ENCODE assay signal across 9 mouse cellular contexts in genomic region chr7:127746494-127747491, GRCm38 (mm10). TPM values are rescaled to one million over a fixed set of nuclear protein-coding genes. Genes with fewer than 3 reads are reported as not detected.
DNase-seq lines count a peak whose midpoint lies in the region; ATAC-seq and TF ChIP-seq lines count a peak whose summit lies in the region.
"Had no signal": no experiment of that assay in that cellular context is flagged by ENCODE, and none has a peak within 500 bp of the region (broad histone marks: within the 10 kb centered on the region; RNA-seq: fewer than 3 reads in every experiment).

No protein-coding gene starts in this region.

- H3ac ChIP-seq in myocyte (ENCODE audit: control insufficient read depth, insufficient read length), result peak overlapping the region; percentile 21

- ATAC-seq in heart, embryonic 12.5 days (ENCODE audit: insufficient number of reproducible peaks, low FRiP score), result peak; percentile 29

- peak overlapping the region; percentile 92 for H3K9ac ChIP-seq in heart, embryonic 12.5 days

- H3K27me3 ChIP-seq in heart, embryonic 12.5 days (replicated peaks), result peaks cover 15% of the 10 kb centered on the region; the same call in 1 of the 2 replicates
- H3K27me3 ChIP-seq in myocyte (ENCODE audit: control insufficient read depth, insufficient read depth, insufficient read length), result no peaks in the 10 kb centered on the region

- H3K4me2 ChIP-seq in heart, embryonic 12.5 days, result peak overlapping the region; percentile 98
- peak overlapping the region; percentile 61 for H3K4me2 ChIP-seq in myocyte (ENCODE audit: low read depth)

- H3K79me2 ChIP-seq in myocyte (ENCODE audit: control insufficient read depth, insufficient read depth), result no peaks in the 10 kb centered on the region

- H3K9me3 ChIP-seq in heart, embryonic 12.5 days (replicated peaks), result no peaks in the 10 kb centered on the region

- peaks cover 24% of the 10 kb centered on the region for H3K4me1 ChIP-seq in heart, embryonic 12.5 days (replicated peaks)

- WGBS in heart, embryonic 12.5 days, result under 1% methylated on average over 44 of the region's 62 CpGs

- peak; percentile 20 for DNase-seq in urinary bladder, postnatal 14 days (ENCODE audit: low spot score)
- DNase-seq in urinary bladder, adult 18-20 months (ENCODE audit: low spot score in 2 of 2), result no peak
- DNase-seq in cerebellum, adult 9-11 months, result peak; percentile 84
- peak; percentile 62 to 68 for DNase-seq in kidney, postnatal 4 days
- no peak for DNase-seq in ovary, postnatal 14 days (ENCODE audit: low spot score)
- no peak for DNase-seq in c-Kit-positive CD71-positive TER-119-positive erythroid progenitor cells, embryonic 14.5 days (ENCODE audit: low spot score)

- H3K36me3 ChIP-seq in heart, embryonic 12.5 days, result peaks cover 39% of the 10 kb centered on the region
- H3K36me3 ChIP-seq in myocyte (ENCODE audit: control insufficient read depth, insufficient read depth), result peaks cover 5% of the 10 kb centered on the region

- H3K27ac ChIP-seq in heart, embryonic 12.5 days (ENCODE audit: poor library complexity, severe bottlenecking), result peak overlapping the region; percentile 83

- peak overlapping the region; percentile 95 for H3K4me3 ChIP-seq in heart, embryonic 12.5 days
- peak overlapping the region; percentile 47 for H3K4me3 ChIP-seq in myocyte

- no peak for TF ChIP-seq POLR2A in myocyte (IDR thresholded peaks at IDR 0.05; ENCODE audit: insufficient read length, low read depth)

TF ChIP-seq in myocyte, 11 proteins besides CTCF, POLR2A, EP300 and RAD21:
- TF ChIP-seq POLR2AphosphoS2 (IDR thresholded peaks at IDR 0.05; ENCODE audit: insufficient read length, low read depth) (no peak), REST (IDR thresholded peaks at IDR 0.05; ENCODE audit: insufficient read depth, insufficient read length) (no peak)

RNA-seq across cellular contexts. Expression of gene Fbxl19, which starts 2.5 kb away (rescaled TPM):
- 3.4 and 3.7 TPM in 2 replicates for polyA plus RNA-seq in heart, embryonic 12.5 days (2016; fragmentation: Nextera tagmentation; extraction: Ambion mirVana)
- 11.9 TPM for polyA plus RNA-seq in myocyte (2012; fragmentation: generic; extraction: Trizol)

RNA-seq across cellular contexts. Expression of gene Ctf2, which starts 14.8 kb away (rescaled TPM):
- polyA plus RNA-seq in heart, embryonic 12.5 days (2016; fragmentation: Nextera tagmentation; extraction: Ambion mirVana), result 0.10 TPM in 1 of 2 replicates, not detected in the other
- polyA plus RNA-seq in myocyte (2012; fragmentation: generic; extraction: Trizol), result 0.14 TPM
- polyA plus RNA-seq: gonadal fat pad, adult 2 months had no signal

RNA-seq across cellular contexts. Expression of gene Orai3, which starts 22.8 kb away (rescaled TPM):
- 13.3 and 14.6 TPM in 2 replicates for polyA plus RNA-seq in heart, embryonic 12.5 days (2016; fragmentation: Nextera tagmentation; extraction: Ambion mirVana)
- polyA plus RNA-seq in myocyte (2012; fragmentation: generic; extraction: Trizol), result 16.3 TPM

RNA-seq across cellular contexts. Expression of gene Setd1a, which starts 29.7 kb away (rescaled TPM):
- polyA plus RNA-seq in heart, embryonic 12.5 days (2016; fragmentation: Nextera tagmentation; extraction: Ambion mirVana), result 12.1 and 14.6 TPM in 2 replicates
- 13.7 TPM for polyA plus RNA-seq in myocyte (2012; fragmentation: generic; extraction: Trizol)

RNA-seq across cellular contexts. Expression of gene Ctf1, which starts 34.3 kb away (rescaled TPM):
- polyA plus RNA-seq in heart, embryonic 12.5 days (2016; fragmentation: Nextera tagmentation; extraction: Ambion mirVana), result 4.3 and 5.1 TPM in 2 replicates
- polyA plus RNA-seq in myocyte (2012; fragmentation: generic; extraction: Trizol), result 8.9 TPM

Comparison
In these comparisons a context has a peak if more than half of its experiments do, and no peak if none do; other contexts are left out.
1. DNase-seq: peak in urinary bladder, postnatal 14 days (single experiment), cerebellum, adult 9-11 months (single experiment) and kidney, postnatal 4 days (2 of 2); none in urinary bladder, adult 18-20 months (0 of 2), ovary, postnatal 14 days (single experiment) and c-Kit-positive CD71-positive TER-119-positive erythroid progenitor cells, embryonic 14.5 days (single experiment).